Mouse (Mus musculus): ENCODE results near the gene Rbbp5. TPM values are rescaled to one million over a fixed set of nuclear protein-coding genes. Genes with fewer than 3 reads are reported as not detected.

Gene Rbbp5
- polyA plus RNA-seq, 1 experiment from 2014 or later = 32.2 TPM

- Histone ChIP-seq H3K9me3 (replicated peaks; ENCODE audit: control insufficient read depth, low read length) (no peaks in the 10 kb centered on the region), H3K36me3 (ENCODE audit: control insufficient read depth, insufficient read depth) (peaks cover 28% of the 10 kb centered on the region), H3K9ac (ENCODE audit: low read length) (no peak overlapping the region), H3K4me3 (ENCODE audit: low read length) (no peak overlapping the region), H3K4me1 (ENCODE audit: control insufficient read depth, insufficient read depth, low read length) (no peaks in the 10 kb centered on the region), H3K27ac (ENCODE audit: low read length) (no peak overlapping the region), H3K27me3 (ENCODE audit: control insufficient read depth, insufficient read depth, low read length) (no peaks in the 10 kb centered on the region), H3K4me2 (ENCODE audit: low read depth, low read length) (no peak overlapping the region)
- no peak for ATAC-seq (replicated peaks; ENCODE audit: extremely low read depth, insufficient read depth, low FRiP score)
- WGBS = 93% methylated on average over 7 of the region's 7 CpGs
Measured at GRCm38 (mm10) chr1:132506656-132507055, 29.5 kb downstream of the Rbbp5 start.

DNA sequence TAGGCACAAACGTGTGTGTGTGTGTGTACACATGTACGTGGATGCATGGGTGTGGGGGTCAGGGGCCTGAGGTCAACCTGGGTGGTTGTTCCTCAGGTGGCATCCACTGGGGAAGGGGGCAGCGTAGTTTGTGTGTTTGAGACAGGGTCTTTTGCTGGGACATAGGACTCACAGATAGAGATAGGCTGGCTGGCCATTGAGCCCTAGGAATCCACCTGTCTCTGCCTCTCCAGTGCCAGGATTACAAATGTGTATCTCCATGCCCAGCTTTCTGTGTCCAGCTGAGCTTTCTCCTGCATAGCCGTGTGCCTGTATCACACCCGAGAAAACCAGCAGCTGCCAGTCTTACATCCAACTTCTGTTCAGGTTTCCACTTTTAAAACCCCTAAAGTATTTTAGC lies 32.6 kb downstream of the Rbbp5 start:
- 86% methylated on average over 5 of the region's 5 CpGs for WGBS
- no peak for ATAC-seq (replicated peaks; ENCODE audit: extremely low read depth, insufficient read depth, low FRiP score)
- H3K4me2 ChIP-seq (ENCODE audit: low read depth, low read length) = no peak overlapping the region
- H3K9ac ChIP-seq (ENCODE audit: low read length) = no peak overlapping the region
- H3K27me3 ChIP-seq (ENCODE audit: control insufficient read depth, insufficient read depth, low read length) = peaks cover 3% of the 10 kb centered on the region; the same call in 1 of the 2 replicates
- H3K4me3 ChIP-seq (ENCODE audit: low read length) = no peak overlapping the region
- H3K9me3 ChIP-seq (replicated peaks; ENCODE audit: control insufficient read depth, low read length) = no peaks in the 10 kb centered on the region
- peaks cover 16% of the 10 kb centered on the region for H3K36me3 ChIP-seq (ENCODE audit: control insufficient read depth, insufficient read depth)
- no peaks in the 10 kb centered on the region for H3K4me1 ChIP-seq (ENCODE audit: control insufficient read depth, insufficient read depth, low read length)
- no peak overlapping the region for H3K27ac ChIP-seq (ENCODE audit: low read length)

GRCm38 (mm10) chr1:132511521-132511920 lies 34.4 kb downstream of the Rbbp5 start:
- no peak for ATAC-seq (replicated peaks; ENCODE audit: extremely low read depth, insufficient read depth, low FRiP score)
- H3K4me1 ChIP-seq (ENCODE audit: control insufficient read depth, insufficient read depth, low read length) = no peaks in the 10 kb centered on the region
- H3K27me3 ChIP-seq (ENCODE audit: control insufficient read depth, insufficient read depth, low read length) = peaks cover 3% of the 10 kb centered on the region; the same call in 1 of the 2 replicates
- no peak overlapping the region for H3K4me3 ChIP-seq (ENCODE audit: low read length)
- no peak overlapping the region for H3K9ac ChIP-seq (ENCODE audit: low read length)
- no peak overlapping the region for H3K4me2 ChIP-seq (ENCODE audit: low read depth, low read length)
- peaks cover 8% of the 10 kb centered on the region for H3K36me3 ChIP-seq (ENCODE audit: control insufficient read depth, insufficient read depth)
- WGBS = 45% methylated on average over 8 of the region's 8 CpGs
- no peak overlapping the region for H3K27ac ChIP-seq (ENCODE audit: low read length)
- H3K9me3 ChIP-seq (replicated peaks; ENCODE audit: control insufficient read depth, low read length) = no peaks in the 10 kb centered on the region

GRCm38 (mm10) chr1:132512106-132512505 lies 34.9 kb downstream of the Rbbp5 start:
- WGBS = 78% methylated on average over 8 of the region's 8 CpGs
- Histone ChIP-seq H3K27ac (ENCODE audit: low read length) (no peak overlapping the region), H3K9me3 (replicated peaks; ENCODE audit: control insufficient read depth, low read length) (no peaks in the 10 kb centered on the region), H3K4me1 (ENCODE audit: control insufficient read depth, insufficient read depth, low read length) (no peaks in the 10 kb centered on the region), H3K27me3 (ENCODE audit: control insufficient read depth, insufficient read depth, low read length) (peaks cover 3% of the 10 kb centered on the region; the same call in 1 of the 2 replicates), H3K9ac (ENCODE audit: low read length) (no peak overlapping the region), H3K4me2 (ENCODE audit: low read depth, low read length) (no peak overlapping the region), H3K36me3 (ENCODE audit: control insufficient read depth, insufficient read depth) (peaks cover 8% of the 10 kb centered on the region), H3K4me3 (ENCODE audit: low read length) (no peak overlapping the region)
- ATAC-seq (replicated peaks; ENCODE audit: extremely low read depth, insufficient read depth, low FRiP score) = no peak

- Histone ChIP-seq H3K27ac (ENCODE audit: low read length) (no peak overlapping the region), H3K4me2 (ENCODE audit: low read depth, low read length) (no peak overlapping the region), H3K4me1 (ENCODE audit: control insufficient read depth, insufficient read depth, low read length) (no peaks in the 10 kb centered on the region), H3K4me3 (ENCODE audit: low read length) (no peak overlapping the region), H3K27me3 (ENCODE audit: control insufficient read depth, insufficient read depth, low read length) (peaks cover 3% of the 10 kb centered on the region; the same call in 1 of the 2 replicates), H3K9me3 (replicated peaks; ENCODE audit: control insufficient read depth, low read length) (no peaks in the 10 kb centered on the region), H3K9ac (ENCODE audit: low read length) (no peak overlapping the region), H3K36me3 (ENCODE audit: control insufficient read depth, insufficient read depth) (no peaks in the 10 kb centered on the region)
- ATAC-seq (replicated peaks; ENCODE audit: extremely low read depth, insufficient read depth, low FRiP score) = no peak
- WGBS = 91% methylated on average over 12 of the region's 12 CpGs
Measured at GRCm38 (mm10) chr1:132515339-132515738, 38.2 kb downstream of the Rbbp5 start.

- no peak for ATAC-seq (replicated peaks; ENCODE audit: extremely low read depth, insufficient read depth, low FRiP score)
- H3K4me1 ChIP-seq (ENCODE audit: control insufficient read depth, insufficient read depth, low read length) = no peaks in the 10 kb centered on the region
- 82% methylated on average over 11 of the region's 11 CpGs for WGBS
Measured at GRCm38 (mm10) chr1:132516776-132517175, 39.6 kb downstream of the Rbbp5 start.

DNA sequence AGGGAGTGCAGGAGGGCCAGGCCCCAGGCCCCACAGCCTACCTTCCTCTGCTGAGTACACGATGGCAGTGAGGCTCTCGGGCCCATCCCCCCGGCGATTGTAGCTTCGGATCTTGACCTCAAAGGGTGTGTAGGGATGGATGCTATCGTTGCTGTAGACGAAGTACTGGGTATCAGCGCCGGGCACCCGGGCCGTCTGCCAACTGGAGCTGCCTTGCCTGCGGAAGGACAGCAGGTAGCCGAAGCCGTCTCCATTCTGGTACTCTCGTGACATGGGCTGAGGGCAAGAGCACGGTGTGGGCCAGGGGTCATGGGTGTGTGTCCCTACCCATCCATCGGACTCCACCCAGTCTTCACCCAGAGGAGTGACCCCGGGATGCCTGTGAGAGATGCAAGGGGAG lies 41.5 kb downstream of the Rbbp5 start:
- no peak overlapping the region for H3K4me3 ChIP-seq (ENCODE audit: low read length)
- ATAC-seq (replicated peaks; ENCODE audit: extremely low read depth, insufficient read depth, low FRiP score) = no peak
- H3K27ac ChIP-seq (ENCODE audit: low read length) = no peak overlapping the region
- no peak overlapping the region for H3K9ac ChIP-seq (ENCODE audit: low read length)
- peaks cover 6% of the 10 kb centered on the region for H3K27me3 ChIP-seq (ENCODE audit: control insufficient read depth, insufficient read depth, low read length)
- H3K4me2 ChIP-seq (ENCODE audit: low read depth, low read length) = no peak overlapping the region
- WGBS = 71% methylated on average over 18 of the region's 18 CpGs
- no peaks in the 10 kb centered on the region for H3K4me1 ChIP-seq (ENCODE audit: control insufficient read depth, insufficient read depth, low read length)
- no peaks in the 10 kb centered on the region for H3K36me3 ChIP-seq (ENCODE audit: control insufficient read depth, insufficient read depth)
- H3K9me3 ChIP-seq (replicated peaks; ENCODE audit: control insufficient read depth, low read length) = no peaks in the 10 kb centered on the region

More at GRCm38 (mm10) chr1:132516776-132517175, 39.6 kb downstream of the Rbbp5 start:
- H3K4me3 ChIP-seq (ENCODE audit: low read length) = no peak overlapping the region
- H3K36me3 ChIP-seq (ENCODE audit: control insufficient read depth, insufficient read depth) = no peaks in the 10 kb centered on the region
- no peak overlapping the region for H3K9ac ChIP-seq (ENCODE audit: low read length)
- H3K27ac ChIP-seq (ENCODE audit: low read length) = no peak overlapping the region
- H3K9me3 ChIP-seq (replicated peaks; ENCODE audit: control insufficient read depth, low read length) = no peaks in the 10 kb centered on the region
- no peak overlapping the region for H3K4me2 ChIP-seq (ENCODE audit: low read depth, low read length)
- peaks cover 3% of the 10 kb centered on the region; the same call in 1 of the 2 replicates for H3K27me3 ChIP-seq (ENCODE audit: control insufficient read depth, insufficient read depth, low read length)

- no peak overlapping the region for H3K4me3 ChIP-seq (ENCODE audit: low read length)
- H3K9me3 ChIP-seq (replicated peaks; ENCODE audit: control insufficient read depth, low read length) = no peaks in the 10 kb centered on the region
- H3K27ac ChIP-seq (ENCODE audit: low read length) = no peak overlapping the region
- H3K27me3 ChIP-seq (ENCODE audit: control insufficient read depth, insufficient read depth, low read length) = peaks cover 3% of the 10 kb centered on the region
- H3K4me1 ChIP-seq (ENCODE audit: control insufficient read depth, insufficient read depth, low read length) = no peaks in the 10 kb centered on the region
- whole genome bisulfite sequencing = 88% methylated on average over 11 of the region's 11 CpGs
- no peak overlapping the region for H3K4me2 ChIP-seq (ENCODE audit: low read depth, low read length)
- H3K36me3 ChIP-seq (ENCODE audit: control insufficient read depth, insufficient read depth) = no peaks in the 10 kb centered on the region
- H3K9ac ChIP-seq (ENCODE audit: low read length) = no peak overlapping the region
- no peak for ATAC-seq (replicated peaks; ENCODE audit: extremely low read depth, insufficient read depth, low FRiP score)
Measured at GRCm38 (mm10) chr1:132519734-132520133, 42.6 kb downstream of the Rbbp5 start.

DNA sequence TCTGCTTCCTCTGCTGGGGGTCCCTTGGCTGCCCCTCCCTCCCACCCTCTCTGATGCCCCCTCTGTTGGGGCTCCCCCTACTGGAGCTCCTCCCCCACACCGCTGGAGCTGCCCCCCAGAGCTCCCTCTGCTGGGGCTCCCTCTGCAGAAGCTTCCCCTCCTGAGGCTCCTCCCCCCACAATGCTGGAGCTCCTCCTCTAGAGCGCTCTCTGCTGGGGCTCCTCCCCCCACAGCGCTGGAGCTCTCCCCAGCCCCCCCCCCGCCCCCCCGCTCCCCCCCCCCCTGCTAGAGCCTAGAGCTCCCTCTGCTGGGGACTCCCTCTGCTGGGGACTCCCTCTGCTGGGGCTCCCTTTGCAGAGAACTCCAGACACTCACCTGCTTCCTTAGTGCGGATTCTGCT lies 43.6 kb downstream of the Rbbp5 start:
- ATAC-seq (replicated peaks; ENCODE audit: extremely low read depth, insufficient read depth, low FRiP score) = peak; percentile 56; the same call in 1 of the 2 replicates
- Histone ChIP-seq H3K9me3 (replicated peaks; ENCODE audit: control insufficient read depth, low read length) (no peaks in the 10 kb centered on the region), H3K9ac (ENCODE audit: low read length) (no peak overlapping the region), H3K27ac (ENCODE audit: low read length) (no peak overlapping the region), H3K27me3 (ENCODE audit: control insufficient read depth, insufficient read depth, low read length) (peaks cover 3% of the 10 kb centered on the region), H3K4me3 (ENCODE audit: low read length) (no peak overlapping the region), H3K4me2 (ENCODE audit: low read depth, low read length) (no peak overlapping the region), H3K4me1 (ENCODE audit: control insufficient read depth, insufficient read depth, low read length) (no peaks in the 10 kb centered on the region), H3K36me3 (ENCODE audit: control insufficient read depth, insufficient read depth) (no peaks in the 10 kb centered on the region)
- 30% methylated on average over 3 of the region's 6 CpGs for WGBS

Measured in heart, embryonic 16.5 days (tissue).